Mouse (Mus musculus): ENCODE results near the gene Kif3c.

GRCm38 (mm10) chr12:3344155-3344554 lies 20.8 kb upstream of the Kif3c start:
- no peak for TF ChIP-seq CTCF (IDR thresholded peaks at IDR 0.05; ENCODE audit: low read depth)
- no peak for TF ChIP-seq EP300 (optimal IDR thresholded peaks at IDR 0.05)
